Mouse (Mus musculus) adrenal gland (tissue): ENCODE results near the gene Ltc4s.

Experiments used
- intact Hi-C: fragments of 180-260 bp; cut with DNase I; formaldehyde crosslinking; loops from one replicate; pipeline ENCODE4 v1.15.1; 2025

Ltc4s gene

GRCm38 (mm10) chr11:50248473-50249171 lies 10.2 kb upstream of the Ltc4s start:
- intact Hi-C loops, result no loop called here

- intact Hi-C loops, result no loop called here
These were observed 6.9 kb upstream of the Ltc4s start for GRCm38 (mm10) chr11:50245269-50245668.

GRCm38 (mm10) chr11:50243926-50244325 lies 5.5 kb upstream of the Ltc4s start:
- intact Hi-C loops, result no loop called here

- intact Hi-C loops, result no loop called here
These were observed 2.0 kb upstream of the Ltc4s start for GRCm38 (mm10) chr11:50240235-50240911.

- intact Hi-C loops, result no loop called here
These were observed 690 bp upstream of the Ltc4s start for GRCm38 (mm10) chr11:50238821-50239791.

- intact Hi-C loops, result no loop called here
These were observed 1.2 kb downstream of the Ltc4s start for GRCm38 (mm10) chr11:50236937-50237835.

- intact Hi-C loops, result no loop called here
These were observed 1.9 kb downstream of the Ltc4s start for GRCm38 (mm10) chr11:50236540-50236936.

- intact Hi-C loops, result loop anchor here (5.0 kb wide), 1 partner anchor 62 kb away; the partner anchor contains the start of gene Mrnip
These were observed 3.8 kb downstream of the Ltc4s start for GRCm38 (mm10) chr11:50234606-50235005.

GRCm38 (mm10) chr11:50233993-50234392 lies 4.4 kb downstream of the Ltc4s start:
- intact Hi-C loops, result loop anchor here (5.0 kb wide), 1 partner anchor 62 kb away; the partner anchor contains the start of gene Mrnip

- intact Hi-C loops, result loop anchor here (5.0 kb wide), 1 partner anchor 61 kb away; the partner anchor contains the start of gene Mrnip
These were observed 5.4 kb downstream of the Ltc4s start for GRCm38 (mm10) chr11:50233022-50233421.

- intact Hi-C loops, result loop anchor here (5.0 kb wide), 1 partner anchor 59 kb away; the partner anchor contains the start of gene Mrnip
These were observed 7.0 kb downstream of the Ltc4s start for GRCm38 (mm10) chr11:50231411-50231810.

- intact Hi-C loops, result loop anchor here (5.0 kb wide), 1 partner anchor 58 kb away; the partner anchor contains the start of gene Mrnip
These were observed 7.7 kb downstream of the Ltc4s start for GRCm38 (mm10) chr11:50230481-50231304.

GRCm38 (mm10) chr11:50229252-50229910 lies 9.0 kb downstream of the Ltc4s start:
- intact Hi-C loops, result loop anchor here (5.0 kb wide), 1 partner anchor 97 kb away; the partner anchor contains the start of gene Tbc1d9b

GRCm38 (mm10) chr11:50228772-50229171 lies 9.6 kb downstream of the Ltc4s start:
- intact Hi-C loops, result loop anchor here (5.0 kb wide), 1 partner anchor 96 kb away; the partner anchor contains the start of gene Tbc1d9b

GRCm38 (mm10) chr11:50227736-50228135 lies 10.7 kb downstream of the Ltc4s start:
- intact Hi-C loops, result loop anchor here (5.0 kb wide), 1 partner anchor 95 kb away; the partner anchor contains the start of gene Tbc1d9b

GRCm38 (mm10) chr11:50227226-50227625 lies 11.2 kb downstream of the Ltc4s start:
- intact Hi-C loops, result loop anchor here (5.0 kb wide), 1 partner anchor 95 kb away; the partner anchor contains the start of gene Tbc1d9b

GRCm38 (mm10) chr11:50226406-50226805 lies 12.0 kb downstream of the Ltc4s start:
- intact Hi-C loops, result loop anchor here (5.0 kb wide), 1 partner anchor 94 kb away; the partner anchor contains the start of gene Tbc1d9b
